Mouse (Mus musculus) G1E (cell line): ENCODE results near the gene Dpy19l1.

Source experiments
- CTCF ChIP-seq: IDR thresholded peaks from 2 replicates; pipeline ENCODE4 v1.5.1; 2012; ENCODE audit warnings: low read depth, low read length, inconsistent platforms, mixed read lengths
- GATA1 ChIP-seq: IDR thresholded peaks from 2 replicates; pipeline ENCODE4 v1.6.1; 2012; ENCODE audit warnings: borderline replicate concordance, low read length, inconsistent platforms, mixed read lengths
- POLR2AphosphoS5 ChIP-seq: IDR thresholded peaks from 2 replicates; pipeline ENCODE4 v1.6.1; 2012; ENCODE audit warnings: low read depth, low read length, inconsistent platforms; ENCODE audit not compliant: insufficient replicate concordance

GRCm38 (mm10) chr9:24410439-24410838 lies 92.5 kb downstream of the Dpy19l1 start:
- no peak for TF ChIP-seq CTCF
- TF ChIP-seq GATA1 = no peak
- no peak for TF ChIP-seq POLR2AphosphoS5
